Mouse (Mus musculus): Measurements from ENCODE around the gene Olfr228. TPM values are rescaled to one million over a fixed set of nuclear protein-coding genes. Genes with fewer than 3 reads are reported as not detected.
"Not testable (repeated sequence)": the region's sequence is repeated elsewhere in the genome, so short reads cannot be mapped to it uniquely, and the experiment has no call there.

Olfr228 gene
- polyA plus RNA-seq (2017; shearing (Covaris generic)) = not detected

GRCm38 (mm10) chr2:86487286-86487685 lies at the start of gene Olfr228:
Gene Olfr228, minus strand, starts transcription at chr2:86487386.
- no peak for ATAC-seq

GRCm38 (mm10) chr2:86530991-86531390 lies 43.8 kb upstream of the Olfr228 start:
- ATAC-seq = no peak

- no peak for ATAC-seq
These were observed 21.0 kb upstream of the Olfr228 start, which contains the start of gene Olfr1076 for GRCm38 (mm10) chr2:86508161-86508560. Gene Olfr1076, plus strand, starts transcription at chr2:86508461.

GRCm38 (mm10) chr2:86464442-86465109 lies 22.6 kb downstream of the Olfr228 start:
- no peak for ATAC-seq

- ATAC-seq = no peak
These were observed 26.8 kb downstream of the Olfr228 start for GRCm38 (mm10) chr2:86460434-86460833.

- ATAC-seq = no peak
These were observed 31.0 kb downstream of the Olfr228 start, which contains the start of gene Olfr1066 for GRCm38 (mm10) chr2:86456169-86456568. Gene Olfr1066, minus strand, starts transcription at chr2:86456269.

GRCm38 (mm10) chr2:86450491-86450890 lies 36.7 kb downstream of the Olfr228 start, which contains the start of gene Olfr1065:
Gene Olfr1065, minus strand, starts transcription at chr2:86450591.
- ATAC-seq = not testable (repeated sequence)

- ATAC-seq = not testable (repeated sequence)
These were observed 45.1 kb downstream of the Olfr228 start for GRCm38 (mm10) chr2:86442101-86442500.

Other genes with a start within 250 kb of the Olfr228 start
- not detected for gene Olfr1048, start 247.1 kb downstream of the Olfr228 start, polyA plus RNA-seq (2017; shearing (Covaris generic))
- gene Olfr1049, start 229.1 kb downstream of the Olfr228 start, polyA plus RNA-seq (2017; shearing (Covaris generic)) = not detected
- not detected for gene Olfr1051, start 208.3 kb downstream of the Olfr228 start, polyA plus RNA-seq (2017; shearing (Covaris generic))
- gene Olfr1052, start 194.9 kb downstream of the Olfr228 start, polyA plus RNA-seq (2017; shearing (Covaris generic)) = under 1 TPM in 1 of 3 experiments, not detected in 2; 0.21 TPM
- not detected for gene Olfr1053, start 172.1 kb downstream of the Olfr228 start, polyA plus RNA-seq (2017; shearing (Covaris generic))
- gene Olfr1054, start 152.0 kb downstream of the Olfr228 start, polyA plus RNA-seq (2017; shearing (Covaris generic)) = not detected
- gene Olfr1055, start 137.1 kb downstream of the Olfr228 start, polyA plus RNA-seq (2017; shearing (Covaris generic)) = not detected
- not detected for gene Olfr1056, start 124.9 kb downstream of the Olfr228 start, polyA plus RNA-seq (2017; shearing (Covaris generic))
- not detected for gene Olfr1057, start 109.0 kb downstream of the Olfr228 start, polyA plus RNA-seq (2017; shearing (Covaris generic))
- gene Olfr1058, start 98.8 kb downstream of the Olfr228 start, polyA plus RNA-seq (2017; shearing (Covaris generic)) = not detected
- gene Olfr1061, start 73.3 kb downstream of the Olfr228 start, polyA plus RNA-seq (2017; shearing (Covaris generic)) = not detected
- gene Olfr1062, start 60.6 kb downstream of the Olfr228 start, polyA plus RNA-seq (2017; shearing (Covaris generic)) = not detected
- not detected for gene Olfr1065, start 36.8 kb downstream of the Olfr228 start, polyA plus RNA-seq (2017; shearing (Covaris generic))
- gene Olfr1066, start 31.1 kb downstream of the Olfr228 start, polyA plus RNA-seq (2017; shearing (Covaris generic)) = not detected
- gene Olfr1076, start 21.1 kb upstream of the Olfr228 start, polyA plus RNA-seq (2017; shearing (Covaris generic)) = not detected
- not detected for gene Olfr1079, start 55.1 kb upstream of the Olfr228 start, polyA plus RNA-seq (2017; shearing (Covaris generic))
- not detected for gene Olfr1080, start 70.8 kb upstream of the Olfr228 start, polyA plus RNA-seq (2017; shearing (Covaris generic))
- gene Olfr1082, start 111.6 kb upstream of the Olfr228 start, polyA plus RNA-seq (2017; shearing (Covaris generic)) = not detected
- gene Olfr1084, start 152.3 kb upstream of the Olfr228 start, polyA plus RNA-seq (2017; shearing (Covaris generic)) = not detected
- gene Olfr1085, start 174.6 kb upstream of the Olfr228 start, polyA plus RNA-seq (2017; shearing (Covaris generic)) = not detected
- not detected for gene Olfr1086, start 192.7 kb upstream of the Olfr228 start, polyA plus RNA-seq (2017; shearing (Covaris generic))
- not detected for gene Olfr1087, start 211.0 kb upstream of the Olfr228 start, polyA plus RNA-seq (2017; shearing (Covaris generic))
- gene Olfr1089, start 246.3 kb upstream of the Olfr228 start, polyA plus RNA-seq (2017; shearing (Covaris generic)) = not detected

Measured in inflammation-experienced regulatory T-cells, adult 6 months (primary cell).